Mouse (Mus musculus): ENCODE measurements around the gene Rps7.

Gene Rps7

DNA sequence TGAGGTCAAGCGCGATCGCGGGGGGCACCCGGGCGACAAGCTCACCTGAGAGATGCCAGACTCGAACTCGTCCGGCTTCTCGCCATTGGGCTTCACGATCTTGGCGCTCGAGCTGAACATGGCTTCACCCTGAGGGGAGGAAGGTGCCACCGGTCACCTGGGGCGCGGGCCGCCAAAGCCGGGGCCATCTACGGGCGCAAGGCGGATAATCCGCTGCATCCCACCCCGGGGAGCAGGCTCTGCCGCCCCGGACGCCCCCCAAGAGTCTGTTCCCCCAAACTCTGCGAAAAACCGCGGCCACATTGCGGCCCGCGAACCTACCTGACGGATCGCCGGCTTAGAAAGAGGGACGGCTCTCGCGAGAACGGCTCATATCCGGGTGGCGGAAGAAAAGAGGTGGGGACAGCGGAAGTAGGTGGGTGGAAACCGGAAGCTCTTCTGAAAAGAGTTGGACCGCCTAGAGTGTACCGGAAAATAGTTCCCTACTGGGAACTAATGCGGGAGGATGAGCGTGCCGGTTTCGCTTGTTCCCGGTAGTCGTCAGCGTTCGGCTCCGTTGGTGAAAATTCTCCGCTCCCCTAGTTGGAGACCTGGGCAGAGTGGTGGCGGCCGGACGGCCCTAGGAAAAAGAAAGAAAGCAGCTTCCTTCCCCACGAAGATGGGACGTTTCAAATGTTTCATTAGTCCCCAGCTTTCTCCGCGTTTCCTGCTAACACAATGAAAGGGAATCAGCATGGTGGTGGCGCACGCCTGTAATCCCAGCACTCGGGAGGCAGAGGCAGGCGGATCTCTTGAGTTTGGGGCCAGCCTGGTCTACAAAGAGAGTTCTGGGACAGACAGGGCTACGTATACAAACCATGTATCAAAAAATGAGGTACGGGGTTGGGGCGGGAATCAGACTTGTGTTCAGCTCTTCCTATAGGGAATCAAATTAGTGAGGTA is at the start of gene Rps7:
TSS of gene Rps7 (minus strand) at position 419 of the 942 bp plus-strand sequence.
- peak; percentile 83 for DNase-seq (ENCODE audit: low read depth, low spot score)

DNA sequence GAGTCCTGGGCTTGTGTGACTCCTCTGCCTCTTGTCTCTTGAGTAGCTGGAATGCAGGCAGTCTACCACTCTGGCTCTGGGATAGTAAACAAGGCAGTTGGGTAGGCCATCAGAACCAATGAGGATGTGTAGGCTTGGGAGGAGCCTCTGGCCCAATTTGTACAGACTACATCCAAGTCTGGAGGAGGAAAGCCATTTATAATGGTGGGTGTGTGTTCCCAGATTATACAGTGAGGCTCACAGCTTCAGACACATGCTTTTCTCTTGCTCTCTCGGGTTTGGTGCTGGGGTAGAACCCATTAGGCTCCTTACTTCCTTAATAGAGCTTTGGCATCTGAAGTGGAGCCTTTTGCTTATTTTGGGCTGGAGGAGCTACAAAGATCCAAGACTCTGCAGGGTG is 48.9 kb upstream of the Rps7 start:
- no peak for DNase-seq (ENCODE audit: low read depth, low spot score)

DNA sequence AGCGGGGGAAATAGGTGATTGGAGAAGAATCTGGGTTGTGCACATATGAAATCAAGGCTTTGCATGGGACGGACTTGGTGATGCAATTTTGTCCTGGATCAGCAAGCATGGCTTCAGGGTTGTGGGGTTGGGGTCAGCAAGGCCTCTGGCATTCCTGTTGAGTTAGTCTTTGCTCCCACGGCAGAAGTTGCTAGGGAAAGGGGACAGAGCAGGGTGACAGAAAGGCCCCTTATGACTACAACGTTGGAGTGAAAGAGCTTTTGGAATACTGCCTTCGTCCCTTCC is 40.1 kb upstream of the Rps7 start:
- DNase-seq (ENCODE audit: low read depth, low spot score) = no peak

- peak; percentile 84 for DNase-seq (ENCODE audit: low read depth, low spot score)
Measured at GRCm38 (mm10) chr12:28675121-28675924, 39.6 kb upstream of the Rps7 start, which contains the start of gene Adi1. Gene Adi1, plus strand, starts transcription at chr12:28675231.

- DNase-seq (ENCODE audit: low read depth, low spot score) = no peak
Measured at GRCm38 (mm10) chr12:28674038-28674720, 38.4 kb upstream of the Rps7 start.

DNA sequence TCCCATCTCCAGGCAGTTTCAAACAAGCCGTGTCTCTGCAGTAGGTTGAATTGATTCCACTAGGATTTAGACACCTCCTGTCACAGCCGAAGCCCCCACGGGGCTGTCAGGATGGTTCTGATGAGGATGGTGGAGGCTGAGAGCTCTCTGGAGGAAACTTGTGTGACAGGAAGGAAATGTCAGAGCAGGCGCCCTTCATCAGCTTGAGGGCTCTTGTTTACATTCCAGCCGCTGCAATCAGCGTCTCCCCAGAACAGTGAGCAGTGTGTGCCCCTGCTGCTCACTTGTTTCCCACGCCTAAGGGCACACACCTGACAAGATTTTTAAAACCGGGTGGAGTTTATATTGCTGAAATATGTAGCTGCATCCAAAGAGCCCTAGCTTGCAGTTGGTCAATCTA is 31.5 kb upstream of the Rps7 start:
- DNase-seq (ENCODE audit: low read depth, low spot score) = no peak

- DNase-seq (ENCODE audit: low read depth, low spot score) = no peak
Measured at GRCm38 (mm10) chr12:28666734-28667133, 31.0 kb upstream of the Rps7 start.

GRCm38 (mm10) chr12:28662628-28663027 is 26.9 kb upstream of the Rps7 start:
- DNase-seq (ENCODE audit: low read depth, low spot score) = no peak

GRCm38 (mm10) chr12:28649141-28650110 is 13.7 kb upstream of the Rps7 start, which contains the start of gene Rnaseh1:
Gene Rnaseh1, plus strand, starts transcription at chr12:28649602.
- DNase-seq (ENCODE audit: low read depth, low spot score) = no peak

DNA sequence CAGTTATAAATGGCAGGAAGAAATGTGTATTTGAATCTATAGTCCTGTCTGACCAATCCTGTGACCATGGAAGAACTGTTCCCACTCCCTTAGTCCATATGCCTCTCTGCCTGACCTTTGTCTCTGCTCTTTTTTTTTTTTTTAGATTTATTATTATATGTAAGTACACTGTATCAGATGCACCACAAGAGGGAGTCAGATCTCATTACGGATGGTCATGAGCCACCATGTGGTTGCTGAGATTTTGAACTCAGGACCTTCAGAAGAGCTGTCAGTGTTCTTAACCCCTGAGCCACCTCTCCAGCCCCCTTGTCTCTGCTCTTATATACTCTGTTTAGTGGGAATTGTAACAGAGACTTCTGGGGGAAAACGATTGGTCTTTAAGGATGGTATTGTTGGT is 3.0 kb upstream of the Rps7 start:
- DNase-seq (ENCODE audit: low read depth, low spot score) = no peak

GRCm38 (mm10) chr12:28636543-28636942 is 790 bp upstream of the Rps7 start:
- no peak for DNase-seq (ENCODE audit: low read depth, low spot score)

- no peak for DNase-seq (ENCODE audit: low read depth, low spot score)
Measured at GRCm38 (mm10) chr12:28635058-28635534, 657 bp downstream of the Rps7 start.

DNA sequence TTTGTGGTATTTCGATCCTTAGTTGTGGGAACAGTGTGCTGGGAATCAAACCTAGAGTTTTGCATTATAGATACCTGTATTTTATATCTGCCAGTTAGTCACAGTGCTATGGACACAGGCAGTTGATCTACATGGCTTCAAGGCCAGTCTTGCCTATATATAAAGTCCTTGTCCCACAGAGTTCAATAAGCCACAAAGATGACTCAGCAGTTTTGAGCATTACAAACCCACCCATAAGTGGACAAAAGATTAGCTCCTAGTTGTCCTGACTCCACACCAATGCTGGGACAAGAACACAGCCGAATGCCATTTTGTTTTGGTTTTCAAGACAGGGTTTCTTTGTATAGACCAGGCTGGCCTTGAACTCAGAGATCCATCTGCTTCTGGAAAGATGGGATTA is 7.3 kb downstream of the Rps7 start:
- DNase-seq (ENCODE audit: low read depth, low spot score) = no peak

GRCm38 (mm10) chr12:28627092-28627491 is 8.7 kb downstream of the Rps7 start:
- DNase-seq (ENCODE audit: low read depth, low spot score) = no peak

DNA sequence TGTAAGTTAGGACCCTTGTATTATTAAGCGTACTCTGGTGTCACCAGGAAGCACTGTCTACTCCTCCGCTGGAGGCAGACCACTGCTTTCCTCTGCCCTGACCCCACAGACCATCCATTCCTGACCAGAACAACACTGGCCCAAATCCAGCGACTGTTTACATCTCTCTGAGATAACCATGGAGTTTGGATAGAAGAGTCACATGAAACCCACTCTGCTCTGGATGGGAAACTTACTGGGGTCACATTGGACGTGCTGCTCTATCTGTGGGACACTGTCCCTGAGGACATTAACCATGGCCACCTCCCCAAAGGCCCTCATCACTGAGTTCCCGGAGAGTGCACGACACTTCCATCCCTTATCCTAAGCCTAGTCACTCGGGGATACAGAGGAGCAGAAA is 10.3 kb downstream of the Rps7 start:
- no peak for DNase-seq (ENCODE audit: low read depth, low spot score)

- DNase-seq (ENCODE audit: low read depth, low spot score) = no peak
Measured at GRCm38 (mm10) chr12:28624251-28624650, 11.5 kb downstream of the Rps7 start.

DNA sequence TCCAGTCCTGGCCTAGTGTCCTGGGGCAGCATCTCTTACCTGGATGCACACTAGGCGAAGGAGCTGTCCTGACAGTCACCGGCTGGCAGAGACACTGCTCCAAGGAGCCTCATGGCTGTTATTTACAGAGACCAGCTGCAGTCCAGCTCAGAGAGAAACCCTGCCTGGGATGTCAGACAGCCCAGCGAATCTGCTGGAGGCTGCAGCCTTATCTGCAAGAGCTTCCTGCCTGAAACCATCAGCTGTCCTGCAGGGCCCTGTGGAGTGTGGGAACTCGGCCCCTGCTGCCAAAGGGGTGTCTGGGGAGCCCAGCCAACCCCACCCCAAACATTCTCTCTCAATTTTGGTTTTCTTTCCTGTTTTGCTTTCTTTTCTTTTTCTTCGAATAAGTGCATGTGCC is 12.6 kb downstream of the Rps7 start, which contains the start of gene Colec11:
TSS of gene Colec11 (minus strand) at position 183 of the 400 bp plus-strand sequence.
- DNase-seq (ENCODE audit: low read depth, low spot score) = no peak

- DNase-seq (ENCODE audit: low read depth, low spot score) = no peak
Measured at GRCm38 (mm10) chr12:28622641-28623040, 13.1 kb downstream of the Rps7 start.

DNA sequence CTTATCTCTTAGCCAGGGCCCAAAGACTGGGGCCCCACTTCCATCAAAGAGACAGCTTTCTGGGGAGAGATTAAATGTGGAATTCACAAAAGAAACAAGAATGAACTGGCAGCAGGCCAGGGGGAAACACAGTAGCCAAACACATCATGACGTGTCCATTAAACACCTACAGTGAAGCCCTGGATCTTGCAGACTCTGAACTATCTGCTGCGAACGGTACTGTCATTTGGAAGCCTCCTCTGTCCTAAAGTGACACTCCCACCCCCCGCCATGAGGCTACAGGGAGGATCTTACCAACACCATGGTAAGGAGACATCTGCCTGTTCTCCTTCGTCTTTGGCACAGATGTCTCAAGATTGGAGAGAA is 13.6 kb downstream of the Rps7 start:
- DNase-seq (ENCODE audit: low read depth, low spot score) = no peak

DNA sequence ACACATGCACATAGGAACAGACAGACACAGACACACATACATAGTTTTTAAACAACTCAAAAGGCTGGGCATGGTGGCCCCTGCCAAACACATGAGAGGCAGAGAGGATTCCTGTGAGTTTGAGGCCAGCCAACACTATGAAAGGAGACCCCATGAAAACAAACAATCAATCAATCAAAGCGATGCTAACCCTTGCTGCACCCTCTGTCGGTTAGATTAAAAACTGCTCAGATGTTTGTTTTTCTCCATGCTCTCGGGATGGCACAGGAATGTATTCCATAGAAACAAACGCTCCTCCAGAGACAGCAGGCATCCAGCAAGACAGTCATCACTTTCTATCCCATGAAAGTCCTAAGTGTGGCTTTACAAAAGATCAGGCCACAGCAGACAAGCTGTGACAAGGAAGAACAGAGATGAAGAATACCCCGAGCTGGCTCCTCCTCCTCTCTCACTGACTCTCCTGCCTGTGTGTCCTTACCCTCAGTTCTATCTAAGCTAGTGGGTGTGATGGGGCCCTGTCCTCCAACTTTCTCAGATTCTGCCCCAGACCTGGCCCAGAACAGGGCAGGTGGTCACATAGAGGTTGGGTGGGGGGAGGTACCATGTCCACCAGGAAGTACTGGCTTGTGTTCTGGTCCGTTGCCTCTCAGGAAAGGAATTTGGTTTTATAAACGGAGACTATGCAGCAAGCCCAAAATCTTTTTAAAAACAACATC is 14.1 kb downstream of the Rps7 start:
- DNase-seq (ENCODE audit: low read depth, low spot score) = no peak

All from WW6 (cell line).